Mouse (Mus musculus) liver, postnatal 0 days (tissue): ENCODE results near the gene Hdac2.

ENCODE experiments used
- CTCF ChIP-seq: sonication (generic); IDR thresholded peaks from 2 replicates; pipeline ENCODE4 v1.5.1; 2016; ENCODE audit warnings: antibody characterized with exemption, low read depth
- EP300 ChIP-seq: IDR thresholded peaks from 2 replicates; pipeline ENCODE4 v1.6.1; 2016; ENCODE audit warnings: antibody characterized with exemption, low read depth, mild to moderate bottlenecking

- TF ChIP-seq CTCF (no peak), EP300 (no peak)
Measured at GRCm38 (mm10) chr10:37028651-37029050, 54.3 kb downstream of the Hdac2 start.
